Mouse (Mus musculus): ENCODE measurements around the gene Ly6g5b. TPM values are rescaled to one million over a fixed set of nuclear protein-coding genes. Genes with fewer than 3 reads are reported as not detected.

Gene Ly6g5b
- total and polyA plus RNA-seq, 3 experiments, result 0.35 to 0.36 TPM; not detected in 1

DNA sequence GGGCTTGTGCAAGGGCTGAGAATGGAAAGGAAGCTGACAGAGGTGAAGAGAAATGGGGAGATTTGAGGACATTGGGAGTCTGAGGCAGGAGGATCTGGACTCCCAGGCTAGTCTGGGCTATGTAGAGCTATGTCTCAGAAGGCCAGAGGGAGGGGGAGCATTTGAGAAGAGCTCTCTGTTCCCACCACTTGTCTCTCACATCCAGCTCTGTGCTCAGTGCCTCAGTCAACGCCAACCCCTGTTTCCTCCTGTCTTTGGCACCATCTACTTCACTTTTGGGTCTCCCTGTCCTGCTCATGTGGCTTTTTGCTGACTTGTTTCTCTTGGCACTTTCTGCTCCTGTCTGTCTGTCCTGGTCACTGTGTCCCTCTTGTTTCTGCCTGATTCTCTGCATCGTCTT lies 37.9 kb downstream of the Ly6g5b start:
- Histone ChIP-seq H3K79me2 (replicated peaks; ENCODE audit: control insufficient read depth, insufficient read depth, low read length) (no peaks in the 10 kb centered on the region), H3K27me3 (ENCODE audit: control insufficient read depth, insufficient read depth, low read length) (no peaks in the 10 kb centered on the region), H3K9ac (ENCODE audit: low read depth, low read length) (peak overlapping the region; percentile 73), H3K4me3 (peak overlapping the region; percentile 57), H3K36me3 (ENCODE audit: control insufficient read depth, insufficient read depth, low read length) (no peaks in the 10 kb centered on the region), H3K4me1 (ENCODE audit: control insufficient read depth, insufficient read depth, low read length) (peaks cover 8% of the 10 kb centered on the region), H3K27ac (peak overlapping the region; percentile 68)
- intact Hi-C loops (cut with DNase I), result no loop called here
- TF ChIP-seq CTCF (IDR thresholded peaks at IDR 0.05) (no peak), POLR2A (IDR thresholded peaks at IDR 0.05; ENCODE audit: insufficient read depth, low read depth, low read length) (no peak), EP300 (IDR thresholded peaks at IDR 0.05; ENCODE audit: insufficient read depth, low read depth, low read length) (no peak)
- 34% methylated on average over 2 of the region's 2 CpGs for WGBS
- DNase-seq, result no peak

DNA sequence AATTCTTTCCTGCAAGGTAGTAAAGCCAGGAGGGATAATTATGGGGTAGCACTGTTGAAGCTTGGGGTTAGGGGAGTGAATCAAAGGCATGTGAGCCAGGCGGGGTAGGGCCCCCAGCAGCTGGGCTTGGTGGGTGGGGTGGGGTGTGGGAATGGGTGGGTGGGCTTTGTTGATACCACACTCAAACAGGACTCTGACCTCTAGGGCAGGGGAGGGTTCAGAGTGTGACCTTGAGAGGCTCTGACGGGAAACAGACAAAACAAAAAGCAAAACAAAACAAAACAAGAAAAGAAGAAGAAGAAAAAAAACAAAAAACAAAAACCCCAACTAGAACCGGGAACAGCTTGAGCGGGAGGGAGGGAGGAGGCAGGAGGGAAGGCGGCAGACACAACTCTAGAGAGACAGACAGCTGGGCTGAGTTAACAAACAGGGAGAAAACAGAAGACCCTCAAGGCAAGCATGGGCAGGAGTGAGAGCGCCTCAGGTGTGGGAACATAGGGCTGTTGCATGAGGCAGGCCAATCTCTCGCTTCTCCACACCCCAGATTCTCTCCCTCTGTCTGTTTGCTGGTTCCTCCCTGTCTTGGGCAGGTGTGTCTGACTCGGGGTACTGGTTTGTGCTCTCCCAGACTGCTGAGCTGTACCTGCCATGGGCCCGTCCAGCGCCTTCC lies 38.6 kb downstream of the Ly6g5b start, which contains the start of gene Ly6g6e:
Ly6g6e (plus strand) TSS at position 396 of the 670 bp plus-strand sequence.
- 51% methylated on average over 10 of the region's 10 CpGs for WGBS
- intact Hi-C loops (cut with DNase I), result no loop called here

DNA sequence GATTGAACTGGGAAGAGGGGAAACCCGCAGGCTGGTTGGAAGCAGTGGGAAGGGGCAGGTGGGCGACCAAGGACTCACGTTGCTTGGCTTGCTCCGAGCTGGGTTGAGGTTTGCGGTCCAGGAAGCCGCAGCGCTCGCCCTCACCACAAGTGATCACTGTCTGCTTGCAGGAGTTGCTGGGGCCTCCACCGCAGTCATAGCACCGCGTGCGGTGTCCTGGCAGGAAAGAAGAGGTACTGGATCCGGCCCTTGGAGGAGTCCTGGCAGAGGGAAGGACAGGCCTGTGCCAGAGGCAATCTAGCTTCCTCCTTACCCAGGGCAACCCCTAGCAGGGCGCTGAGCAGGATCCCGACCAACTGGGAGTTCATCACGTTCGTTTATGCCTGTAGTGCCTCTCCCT lies 41.1 kb downstream of the Ly6g5b start:
- no peak for DNase-seq
- no peak overlapping the region for H3K27ac ChIP-seq
- H3K9ac ChIP-seq (ENCODE audit: low read depth, low read length), result no peak overlapping the region
- intact Hi-C loops (cut with DNase I), result no loop called here
- no peak overlapping the region for H3K4me3 ChIP-seq
- no peaks in the 10 kb centered on the region for H3K27me3 ChIP-seq (ENCODE audit: control insufficient read depth, insufficient read depth, low read length)
- 64% methylated on average over 17 of the region's 17 CpGs for WGBS
- H3K36me3 ChIP-seq (ENCODE audit: control insufficient read depth, insufficient read depth, low read length), result no peaks in the 10 kb centered on the region
- H3K4me1 ChIP-seq (ENCODE audit: control insufficient read depth, insufficient read depth, low read length), result peaks cover 5% of the 10 kb centered on the region
- no peak for TF ChIP-seq EP300 (IDR thresholded peaks at IDR 0.05; ENCODE audit: insufficient read depth, low read depth, low read length)
- no peak for TF ChIP-seq POLR2A (IDR thresholded peaks at IDR 0.05; ENCODE audit: insufficient read depth, low read depth, low read length)
- no peak for TF ChIP-seq CTCF (IDR thresholded peaks at IDR 0.05)
- no peaks in the 10 kb centered on the region for H3K79me2 ChIP-seq (replicated peaks; ENCODE audit: control insufficient read depth, insufficient read depth, low read length)

More for the DNA sequence above, 38.6 kb downstream of the Ly6g5b start, which contains the start of gene Ly6g6e:
- H3K4me3 ChIP-seq, result peak within 1 kb of the TSS; percentile 57
- H3K27ac ChIP-seq, result peak within 1 kb of the TSS; percentile 68
- no peaks in the 10 kb centered on the region for H3K27me3 ChIP-seq (ENCODE audit: control insufficient read depth, insufficient read depth, low read length)
- H3K36me3 ChIP-seq (ENCODE audit: control insufficient read depth, insufficient read depth, low read length), result no peaks in the 10 kb centered on the region
- no peak for TF ChIP-seq POLR2A (IDR thresholded peaks at IDR 0.05; ENCODE audit: insufficient read depth, low read depth, low read length)
- TF ChIP-seq CTCF (IDR thresholded peaks at IDR 0.05), result no peak
- no peak for TF ChIP-seq EP300 (IDR thresholded peaks at IDR 0.05; ENCODE audit: insufficient read depth, low read depth, low read length)
- no peaks in the 10 kb centered on the region for H3K79me2 ChIP-seq (replicated peaks; ENCODE audit: control insufficient read depth, insufficient read depth, low read length)
- peak within 1 kb of the TSS; percentile 73 for H3K9ac ChIP-seq (ENCODE audit: low read depth, low read length)
- no peak for DNase-seq
- H3K4me1 ChIP-seq (ENCODE audit: control insufficient read depth, insufficient read depth, low read length), result peaks cover 8% of the 10 kb centered on the region

DNA sequence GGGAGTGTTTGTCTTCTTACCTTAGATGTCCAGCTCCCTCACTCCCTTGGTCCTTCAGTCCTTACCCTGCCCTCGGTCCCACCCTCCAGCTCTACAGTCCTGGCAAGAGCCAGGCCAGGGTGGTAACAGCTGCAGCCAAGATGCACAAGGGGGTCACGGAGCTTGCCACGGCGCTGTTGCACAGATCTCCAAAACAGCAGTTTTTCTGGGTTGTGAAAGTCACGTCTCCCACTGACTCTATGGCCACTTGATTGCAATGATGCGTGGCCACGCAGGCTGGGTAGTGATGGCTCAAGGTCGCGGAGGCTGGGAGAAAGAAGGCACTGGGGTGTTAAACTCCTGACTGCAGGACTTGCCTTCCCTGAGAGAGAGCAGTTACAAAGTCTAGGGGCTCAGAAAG lies 43.8 kb downstream of the Ly6g5b start:
- no peak overlapping the region for H3K4me3 ChIP-seq
- H3K9ac ChIP-seq (ENCODE audit: low read depth, low read length), result no peak overlapping the region
- no peaks in the 10 kb centered on the region for H3K79me2 ChIP-seq (replicated peaks; ENCODE audit: control insufficient read depth, insufficient read depth, low read length)
- DNase-seq, result no peak
- 82% methylated on average over 9 of the region's 9 CpGs for WGBS
- no peaks in the 10 kb centered on the region for H3K36me3 ChIP-seq (ENCODE audit: control insufficient read depth, insufficient read depth, low read length)
- TF ChIP-seq EP300 (IDR thresholded peaks at IDR 0.05; ENCODE audit: insufficient read depth, low read depth, low read length) (no peak), POLR2A (IDR thresholded peaks at IDR 0.05; ENCODE audit: insufficient read depth, low read depth, low read length) (no peak), CTCF (IDR thresholded peaks at IDR 0.05) (no peak)
- H3K4me1 ChIP-seq (ENCODE audit: control insufficient read depth, insufficient read depth, low read length), result no peaks in the 10 kb centered on the region
- no peaks in the 10 kb centered on the region; the same call in 1 of the 2 replicates for H3K27me3 ChIP-seq (ENCODE audit: control insufficient read depth, insufficient read depth, low read length)
- no peak overlapping the region for H3K27ac ChIP-seq
- intact Hi-C loops (cut with DNase I), result no loop called here

DNA sequence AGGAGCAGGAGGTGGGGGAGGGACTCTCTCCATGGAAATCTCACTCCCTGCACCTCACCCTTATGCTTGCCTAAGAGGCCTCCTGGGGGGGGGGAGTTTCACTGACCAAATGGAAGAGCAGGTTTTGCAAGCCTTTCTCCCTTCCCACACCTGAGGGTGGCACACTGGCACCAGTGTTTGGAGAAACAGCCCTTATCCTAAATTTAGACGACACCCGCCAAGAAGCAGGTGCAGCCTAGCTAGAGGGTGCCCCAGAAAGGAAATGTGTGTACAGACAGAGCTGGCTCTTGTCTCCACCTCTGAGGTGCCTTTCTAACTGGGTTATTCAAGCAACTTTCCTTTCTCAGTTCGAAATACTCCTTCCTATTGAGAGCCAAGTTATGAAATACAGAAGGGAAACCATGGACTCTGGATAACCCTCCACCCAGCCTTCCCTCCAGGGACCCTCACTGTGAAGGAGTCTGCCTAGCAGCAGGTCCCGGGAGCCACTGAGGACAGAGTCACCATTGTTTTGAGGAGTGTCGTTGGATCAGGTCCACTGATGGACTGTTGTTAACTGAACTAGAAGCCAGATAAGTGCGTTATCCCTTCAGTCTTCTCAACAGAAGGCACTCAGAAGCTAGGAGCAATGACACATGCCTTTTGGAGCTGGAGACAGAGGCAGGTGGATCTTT lies 44.5 kb downstream of the Ly6g5b start:
- Histone ChIP-seq H3K9ac (ENCODE audit: low read depth, low read length) (no peak overlapping the region), H3K27ac (no peak overlapping the region), H3K4me1 (ENCODE audit: control insufficient read depth, insufficient read depth, low read length) (no peaks in the 10 kb centered on the region), H3K79me2 (replicated peaks; ENCODE audit: control insufficient read depth, insufficient read depth, low read length) (no peaks in the 10 kb centered on the region), H3K4me3 (no peak overlapping the region), H3K27me3 (ENCODE audit: control insufficient read depth, insufficient read depth, low read length) (no peaks in the 10 kb centered on the region; the same call in 1 of the 2 replicates), H3K36me3 (ENCODE audit: control insufficient read depth, insufficient read depth, low read length) (no peaks in the 10 kb centered on the region)
- no peak for TF ChIP-seq EP300 (IDR thresholded peaks at IDR 0.05; ENCODE audit: insufficient read depth, low read depth, low read length)
- no peak for TF ChIP-seq POLR2A (IDR thresholded peaks at IDR 0.05; ENCODE audit: insufficient read depth, low read depth, low read length)
- TF ChIP-seq CTCF (IDR thresholded peaks at IDR 0.05), result no peak
- intact Hi-C loops (cut with DNase I), result no loop called here
- DNase-seq, result peak in 1 of 2 experiments; percentile 32
- 29% methylated on average over 6 of the region's 6 CpGs for WGBS

All from heart, adult 2 months (tissue).